Mouse (Mus musculus): ENCODE measurements around the gene Btnl1. TPM values are rescaled to one million over a fixed set of nuclear protein-coding genes. Genes with fewer than 3 reads are reported as not detected.
A peak's percentile ranks its signal among the peaks of the same experiment; 100 is the strongest.

The Btnl1 gene
- polyA plus RNA-seq, 1 experiment from 2014 or later, result not detected

DNA sequence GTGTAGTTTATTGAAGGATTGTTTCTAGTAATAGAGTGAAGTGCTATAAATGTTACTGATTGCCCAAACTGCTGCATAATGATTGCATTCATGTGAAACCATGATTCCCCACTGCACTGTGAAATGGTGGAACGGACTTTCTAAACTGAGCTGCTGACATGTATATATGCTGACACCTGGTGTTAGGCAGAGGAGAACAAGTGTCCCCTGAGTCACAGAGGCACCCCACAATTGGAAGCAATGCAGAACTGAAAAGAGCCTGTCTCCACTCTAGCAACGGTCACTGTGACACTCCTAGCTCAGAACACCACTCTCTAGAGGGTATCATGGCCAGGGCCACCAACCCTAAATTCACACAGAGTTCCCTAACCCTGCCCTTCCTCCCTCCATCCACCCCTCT, 1.8 kb downstream of the Btnl1 start:
- Histone ChIP-seq H3K4me3 (ENCODE audit: low read depth, low read length) (no peak overlapping the region), H3K4me1 (ENCODE audit: control insufficient read depth, insufficient read depth, low read length) (no peaks in the 10 kb centered on the region), H3K9ac (ENCODE audit: low read depth, low read length) (no peak overlapping the region), H3K36me3 (ENCODE audit: control insufficient read depth, insufficient read depth, low read length) (no peaks in the 10 kb centered on the region), H3K9me3 (replicated peaks; ENCODE audit: control insufficient read depth, low read length, poor library complexity, severe bottlenecking) (no peaks in the 10 kb centered on the region), H3K27me3 (ENCODE audit: control insufficient read depth, insufficient read depth, low read depth, low read length) (no peaks in the 10 kb centered on the region), H3K4me2 (ENCODE audit: low read length) (no peak overlapping the region), H3K27ac (ENCODE audit: low read length) (no peak overlapping the region)
- 71% methylated on average over 2 of the region's 2 CpGs for WGBS
- ATAC-seq, result no peak

- H3K9me3 ChIP-seq (replicated peaks; ENCODE audit: control insufficient read depth, low read length, poor library complexity, severe bottlenecking), result no peaks in the 10 kb centered on the region
- ATAC-seq, result no peak
- no peak overlapping the region for H3K4me2 ChIP-seq (ENCODE audit: low read length)
- 77% methylated on average over 7 of the region's 7 CpGs for WGBS
- no peaks in the 10 kb centered on the region for H3K36me3 ChIP-seq (ENCODE audit: control insufficient read depth, insufficient read depth, low read length)
- H3K4me1 ChIP-seq (ENCODE audit: control insufficient read depth, insufficient read depth, low read length), result no peaks in the 10 kb centered on the region
- H3K9ac ChIP-seq (ENCODE audit: low read depth, low read length), result no peak overlapping the region
- no peaks in the 10 kb centered on the region for H3K27me3 ChIP-seq (ENCODE audit: control insufficient read depth, insufficient read depth, low read depth, low read length)
- no peak overlapping the region for H3K4me3 ChIP-seq (ENCODE audit: low read depth, low read length)
- H3K27ac ChIP-seq (ENCODE audit: low read length), result no peak overlapping the region
Measured at GRCm38 (mm10) chr17:34379451-34379850, 2.5 kb downstream of the Btnl1 start.

DNA sequence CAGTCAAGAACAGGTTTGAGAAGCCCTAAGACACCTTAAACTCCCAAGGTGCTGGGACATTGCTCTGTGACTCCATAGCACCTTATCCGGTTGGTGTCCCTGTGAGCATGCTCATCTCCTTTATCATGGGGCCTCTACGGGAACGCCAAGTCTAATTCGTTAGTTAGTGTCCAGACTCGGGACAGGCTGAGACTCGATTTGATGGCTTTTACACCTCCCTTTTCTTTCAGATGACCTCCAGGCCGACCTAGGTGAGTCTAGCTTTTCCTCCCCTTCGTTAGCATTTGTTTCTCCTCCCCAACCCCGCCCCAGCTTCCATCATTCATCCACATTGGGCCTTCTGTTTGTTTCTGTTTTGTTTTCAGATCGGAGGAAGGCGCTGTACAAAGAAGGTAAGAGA, 4.9 kb downstream of the Btnl1 start:
- H3K27ac ChIP-seq (ENCODE audit: low read length), result no peak overlapping the region
- H3K4me3 ChIP-seq (ENCODE audit: low read depth, low read length), result no peak overlapping the region
- H3K9ac ChIP-seq (ENCODE audit: low read depth, low read length), result no peak overlapping the region
- H3K4me1 ChIP-seq (ENCODE audit: control insufficient read depth, insufficient read depth, low read length), result no peaks in the 10 kb centered on the region
- no peak overlapping the region for H3K4me2 ChIP-seq (ENCODE audit: low read length)
- H3K36me3 ChIP-seq (ENCODE audit: control insufficient read depth, insufficient read depth, low read length), result no peaks in the 10 kb centered on the region
- no peaks in the 10 kb centered on the region for H3K9me3 ChIP-seq (replicated peaks; ENCODE audit: control insufficient read depth, low read length, poor library complexity, severe bottlenecking)
- H3K27me3 ChIP-seq (ENCODE audit: control insufficient read depth, insufficient read depth, low read depth, low read length), result no peaks in the 10 kb centered on the region
- 78% methylated on average over 11 of the region's 11 CpGs for WGBS
- ATAC-seq, result no peak

- no peak overlapping the region for H3K9ac ChIP-seq (ENCODE audit: low read depth, low read length)
- no peak overlapping the region for H3K4me3 ChIP-seq (ENCODE audit: low read depth, low read length)
- H3K4me2 ChIP-seq (ENCODE audit: low read length), result no peak overlapping the region
- WGBS, result 78% methylated on average over 7 of the region's 7 CpGs
- no peak for ATAC-seq
- no peaks in the 10 kb centered on the region for H3K27me3 ChIP-seq (ENCODE audit: control insufficient read depth, insufficient read depth, low read depth, low read length)
- no peaks in the 10 kb centered on the region for H3K9me3 ChIP-seq (replicated peaks; ENCODE audit: control insufficient read depth, low read length, poor library complexity, severe bottlenecking)
- H3K36me3 ChIP-seq (ENCODE audit: control insufficient read depth, insufficient read depth, low read length), result no peaks in the 10 kb centered on the region
- H3K27ac ChIP-seq (ENCODE audit: low read length), result no peak overlapping the region
- no peaks in the 10 kb centered on the region for H3K4me1 ChIP-seq (ENCODE audit: control insufficient read depth, insufficient read depth, low read length)
Measured at GRCm38 (mm10) chr17:34383212-34383611, 6.3 kb downstream of the Btnl1 start.

- Histone ChIP-seq H3K4me3 (ENCODE audit: low read depth, low read length) (no peak overlapping the region), H3K27ac (ENCODE audit: low read length) (no peak overlapping the region), H3K4me2 (ENCODE audit: low read length) (no peak overlapping the region), H3K9ac (ENCODE audit: low read depth, low read length) (no peak overlapping the region), H3K36me3 (ENCODE audit: control insufficient read depth, insufficient read depth, low read length) (no peaks in the 10 kb centered on the region), H3K27me3 (ENCODE audit: control insufficient read depth, insufficient read depth, low read depth, low read length) (no peaks in the 10 kb centered on the region), H3K9me3 (replicated peaks; ENCODE audit: control insufficient read depth, low read length, poor library complexity, severe bottlenecking) (no peaks in the 10 kb centered on the region), H3K4me1 (ENCODE audit: control insufficient read depth, insufficient read depth, low read length) (no peaks in the 10 kb centered on the region)
- ATAC-seq, result no peak
- WGBS, result 65% methylated on average over 3 of the region's 3 CpGs
Measured at GRCm38 (mm10) chr17:34384699-34385098, 7.8 kb downstream of the Btnl1 start.

GRCm38 (mm10) chr17:34386656-34387055, 9.7 kb downstream of the Btnl1 start:
- H3K4me1 ChIP-seq (ENCODE audit: control insufficient read depth, insufficient read depth, low read length), result no peaks in the 10 kb centered on the region
- WGBS, result 66% methylated on average over 2 of the region's 2 CpGs
- no peak overlapping the region for H3K4me2 ChIP-seq (ENCODE audit: low read length)
- no peak overlapping the region for H3K4me3 ChIP-seq (ENCODE audit: low read depth, low read length)
- ATAC-seq, result no peak
- H3K9me3 ChIP-seq (replicated peaks; ENCODE audit: control insufficient read depth, low read length, poor library complexity, severe bottlenecking), result no peaks in the 10 kb centered on the region
- no peaks in the 10 kb centered on the region for H3K36me3 ChIP-seq (ENCODE audit: control insufficient read depth, insufficient read depth, low read length)
- H3K9ac ChIP-seq (ENCODE audit: low read depth, low read length), result no peak overlapping the region
- no peak overlapping the region for H3K27ac ChIP-seq (ENCODE audit: low read length)
- H3K27me3 ChIP-seq (ENCODE audit: control insufficient read depth, insufficient read depth, low read depth, low read length), result no peaks in the 10 kb centered on the region

DNA sequence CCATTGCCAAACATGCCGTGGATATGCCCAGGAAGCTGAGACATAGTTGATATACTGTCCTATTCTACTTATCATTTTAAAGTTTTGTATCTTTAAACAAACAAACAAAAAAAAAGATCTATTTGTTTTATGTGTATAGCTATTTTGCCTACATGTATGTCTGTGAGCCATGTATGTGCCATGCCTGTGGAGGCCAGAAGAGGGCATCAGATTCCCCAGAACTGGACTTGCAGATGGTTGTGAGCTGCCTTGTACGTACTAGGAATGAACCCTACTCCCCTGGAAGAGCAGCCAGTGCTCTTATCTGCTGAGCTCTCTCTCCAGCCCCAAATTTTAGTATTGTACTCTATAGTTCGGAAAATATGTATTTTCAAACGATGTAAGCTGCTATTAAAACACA, 11.6 kb downstream of the Btnl1 start:
- WGBS, result 38% methylated on average over 4 of the region's 4 CpGs
- no peak overlapping the region for H3K9ac ChIP-seq (ENCODE audit: low read depth, low read length)
- no peak for ATAC-seq

DNA sequence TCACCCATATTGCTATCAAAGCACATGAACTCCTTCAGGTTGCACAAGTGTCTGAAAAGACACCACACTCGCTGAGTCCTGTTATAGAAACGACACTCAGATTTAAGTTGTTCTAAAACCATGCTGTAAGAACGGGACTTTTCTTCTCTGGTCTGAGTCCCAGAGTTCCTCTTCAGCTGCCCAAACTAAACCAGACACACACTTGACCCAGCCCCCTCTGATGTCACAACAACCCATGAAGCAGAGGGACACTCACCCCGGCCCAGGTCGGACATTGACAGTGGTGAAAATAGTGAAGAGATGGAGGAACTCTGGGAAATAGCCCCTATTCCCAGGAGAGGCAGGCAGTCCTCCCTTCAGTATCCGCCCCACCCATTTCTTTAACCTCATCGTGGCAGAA, 14.6 kb downstream of the Btnl1 start:
- H3K4me2 ChIP-seq (ENCODE audit: low read length), result no peak overlapping the region; the same call in 1 of the 2 replicates
- no peaks in the 10 kb centered on the region for H3K9me3 ChIP-seq (replicated peaks; ENCODE audit: control insufficient read depth, low read length, poor library complexity, severe bottlenecking)
- no peak overlapping the region for H3K4me3 ChIP-seq (ENCODE audit: low read depth, low read length)
- ATAC-seq, result 0 out of 2 replicates have a peak, but pooled peaks have one; percentile 14
- no peaks in the 10 kb centered on the region for H3K4me1 ChIP-seq (ENCODE audit: control insufficient read depth, insufficient read depth, low read length)
- H3K27me3 ChIP-seq (ENCODE audit: control insufficient read depth, insufficient read depth, low read depth, low read length), result no peaks in the 10 kb centered on the region
- no peaks in the 10 kb centered on the region for H3K36me3 ChIP-seq (ENCODE audit: control insufficient read depth, insufficient read depth, low read length)
- no peak overlapping the region for H3K9ac ChIP-seq (ENCODE audit: low read depth, low read length)
- 83% methylated on average over 7 of the region's 7 CpGs for WGBS
- no peak overlapping the region for H3K27ac ChIP-seq (ENCODE audit: low read length)

More for the DNA sequence above, 11.6 kb downstream of the Btnl1 start:
- H3K4me3 ChIP-seq (ENCODE audit: low read depth, low read length), result no peak overlapping the region
- no peaks in the 10 kb centered on the region for H3K4me1 ChIP-seq (ENCODE audit: control insufficient read depth, insufficient read depth, low read length)
- no peaks in the 10 kb centered on the region for H3K9me3 ChIP-seq (replicated peaks; ENCODE audit: control insufficient read depth, low read length, poor library complexity, severe bottlenecking)
- no peaks in the 10 kb centered on the region for H3K27me3 ChIP-seq (ENCODE audit: control insufficient read depth, insufficient read depth, low read depth, low read length)
- H3K36me3 ChIP-seq (ENCODE audit: control insufficient read depth, insufficient read depth, low read length), result no peaks in the 10 kb centered on the region
- no peak overlapping the region for H3K4me2 ChIP-seq (ENCODE audit: low read length)
- no peak overlapping the region for H3K27ac ChIP-seq (ENCODE audit: low read length)

DNA sequence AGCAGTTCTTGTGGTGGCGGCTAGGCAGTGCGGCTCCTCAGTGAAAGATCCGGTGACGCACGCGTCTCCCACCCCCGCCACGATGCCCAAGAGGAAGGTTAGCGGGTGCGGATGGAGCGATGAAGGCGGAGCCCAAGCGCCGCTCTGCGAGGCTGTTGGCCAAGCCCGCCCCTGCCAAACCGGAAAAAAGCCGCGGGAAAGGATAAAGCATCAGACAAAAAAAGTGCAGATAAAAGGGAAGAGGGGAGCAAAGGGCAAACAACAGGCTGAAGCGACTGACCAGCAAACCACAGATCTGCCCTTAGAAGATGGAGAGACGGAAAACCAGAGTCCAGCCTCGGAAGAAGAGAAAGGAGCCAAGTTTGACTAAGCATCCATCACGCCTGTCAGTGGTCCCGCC, 15.4 kb downstream of the Btnl1 start:
- 6% methylated on average over 24 of the region's 24 CpGs for WGBS
- Histone ChIP-seq H3K4me3 (ENCODE audit: low read depth, low read length) (peak overlapping the region; percentile 38), H3K9ac (ENCODE audit: low read depth, low read length) (peak overlapping the region; percentile 47; the same call in 1 of the 2 replicates), H3K36me3 (ENCODE audit: control insufficient read depth, insufficient read depth, low read length) (no peaks in the 10 kb centered on the region), H3K9me3 (replicated peaks; ENCODE audit: control insufficient read depth, low read length, poor library complexity, severe bottlenecking) (no peaks in the 10 kb centered on the region), H3K4me2 (ENCODE audit: low read length) (peak overlapping the region; percentile 58), H3K27me3 (ENCODE audit: control insufficient read depth, insufficient read depth, low read depth, low read length) (no peaks in the 10 kb centered on the region), H3K4me1 (ENCODE audit: control insufficient read depth, insufficient read depth, low read length) (no peaks in the 10 kb centered on the region), H3K27ac (ENCODE audit: low read length) (no peak overlapping the region)
- peak; percentile 80; the same call in 1 of the 2 replicates for ATAC-seq
